Mouse (Mus musculus) left cerebral cortex, adult 11 months (tissue): ENCODE data around the gene Prrt3.

ENCODE experiments used
- DNase-seq: peaks from one replicate; pipeline ENCODE4 v3.0.0; 2022; ENCODE audit warnings: low spot score

Gene Prrt3

DNA sequence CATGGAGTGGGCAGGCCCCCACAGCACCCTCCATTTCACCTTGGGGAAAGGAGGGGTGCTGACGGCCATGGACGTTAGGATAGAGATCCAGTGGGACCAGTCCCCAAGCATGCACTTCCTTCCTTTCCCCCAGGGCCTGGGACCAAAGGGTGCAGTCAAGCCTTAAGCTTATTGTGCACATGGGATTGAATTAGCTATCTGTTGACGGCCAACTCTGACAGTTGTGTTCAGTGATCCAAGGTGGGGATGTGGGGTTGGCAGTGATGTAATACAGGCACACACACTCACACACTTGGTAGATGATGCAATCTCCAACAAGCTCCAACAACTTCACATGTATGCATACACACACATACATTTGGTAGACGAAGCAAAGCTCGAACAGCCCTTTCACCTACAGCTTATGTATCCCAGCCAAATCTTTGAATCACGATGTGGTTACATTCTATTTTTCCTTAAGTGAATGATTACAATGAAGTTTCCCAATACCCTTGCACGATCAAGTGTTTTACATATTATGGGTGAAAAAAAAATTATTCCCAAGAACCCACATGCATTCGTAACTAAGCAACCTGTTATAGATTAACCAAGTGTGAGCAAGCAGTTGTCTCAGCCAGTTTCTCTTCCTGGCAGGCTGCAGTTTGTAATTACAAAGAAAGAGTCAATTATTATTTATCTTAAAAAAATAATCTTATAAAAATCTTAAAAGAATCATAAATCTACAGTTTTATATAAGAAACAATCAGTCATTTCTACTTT lies 57.3 kb downstream of the Prrt3 start:
- no peak for DNase-seq
